Mouse (Mus musculus): ENCODE results near the gene Atp5s.

DNA sequence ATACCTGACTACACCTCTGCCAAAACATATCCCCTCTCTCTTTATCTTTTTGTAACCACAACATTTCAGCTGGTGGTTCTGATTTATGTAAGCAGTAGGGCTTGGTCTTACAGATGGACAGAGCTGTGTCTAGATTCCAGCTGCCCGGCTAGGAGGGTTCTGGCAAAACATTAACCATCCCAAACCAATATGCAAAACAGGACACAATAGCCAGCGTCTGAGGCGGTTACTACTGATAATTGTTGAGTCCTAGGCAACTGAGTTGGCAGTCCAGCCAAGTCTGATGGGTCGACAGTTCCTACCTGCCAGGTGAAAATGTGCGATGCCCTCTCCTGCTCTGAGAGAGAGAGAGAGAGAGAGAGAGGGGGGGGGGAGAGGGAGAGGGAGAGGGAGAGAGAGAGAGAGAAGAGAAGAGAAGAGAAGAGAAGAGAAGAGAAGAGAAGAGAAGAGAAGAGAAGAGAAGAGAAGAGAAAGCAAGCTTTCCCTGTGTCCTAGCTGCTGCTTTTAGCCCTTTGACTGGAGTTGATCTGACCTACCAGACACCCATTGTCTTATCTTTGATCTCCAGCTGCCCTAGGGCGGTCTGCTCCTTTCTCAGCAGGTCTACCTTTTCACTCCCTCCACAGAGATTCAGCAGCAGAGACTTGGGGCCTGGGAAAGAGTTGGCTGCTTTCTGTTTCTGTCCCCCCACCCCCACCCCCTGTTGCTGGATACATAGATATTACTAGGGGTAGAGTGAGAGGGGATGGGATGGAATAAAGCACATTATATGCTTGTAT is 58.7 kb downstream of the Atp5s start:
- no peak for TF ChIP-seq CTCF (IDR thresholded peaks at IDR 0.05; ENCODE audit: insufficient read depth, low read length)
- no peak for TF ChIP-seq POLR2A (IDR thresholded peaks at IDR 0.05; ENCODE audit: borderline replicate concordance, extremely low read depth, low read depth, low read length)

Measured in lung, adult 2 months (tissue).